Mouse (Mus musculus) adrenal gland, adult 8-10 months (tissue): ENCODE data around the gene Slc25a41. TPM values are rescaled to one million over a fixed set of nuclear protein-coding genes. Genes with fewer than 3 reads are reported as not detected.

Experiments
- DNase-seq: peaks from one replicate; pipeline ENCODE4 v3.0.0; 2022
- total RNA-seq, 4 experiments: library from RNA; stranded (reverse); gene quantifications; 2 replicates each; pipeline ENCODE4 v1.2.4; 2022

Gene Slc25a41
- total RNA-seq, 4 experiments from 2014 or later: 0.38 TPM; not detected in 3

- peak; percentile 94 for DNase-seq
Measured at GRCm38 (mm10) chr17:56990115-56990746, 51.2 kb downstream of the Slc25a41 start, which contains the start of gene Clpp. Gene Clpp, plus strand, starts transcription at chr17:56990305.

GRCm38 (mm10) chr17:56989467-56990114, 51.9 kb downstream of the Slc25a41 start:
- no peak for DNase-seq

GRCm38 (mm10) chr17:56988921-56989430, 52.5 kb downstream of the Slc25a41 start:
- DNase-seq: no peak

- DNase-seq: no peak
Measured at GRCm38 (mm10) chr17:56988441-56988840, 53.0 kb downstream of the Slc25a41 start.

- DNase-seq: no peak
Measured at GRCm38 (mm10) chr17:56986105-56986805, 55.2 kb downstream of the Slc25a41 start.

GRCm38 (mm10) chr17:56985656-56986055, 55.8 kb downstream of the Slc25a41 start:
- DNase-seq: no peak

- no peak for DNase-seq
Measured at GRCm38 (mm10) chr17:56984886-56985285, 56.6 kb downstream of the Slc25a41 start.

Other genes starting within 250 kb of the Slc25a41 start
- gene Rfx2, start 210.6 kb downstream of the Slc25a41 start, total RNA-seq: 1 to 10 TPM; 5.5 to 9.5 (median 6.8) TPM
- under 1 TPM in 3 of 4 experiments, not detected in 1; 0.22 to 0.40 (median 0.23) TPM for gene Acsbg2, start 167.2 kb downstream of the Slc25a41 start, total RNA-seq
- 1 to 10 TPM in 3 of 4 experiments, under 1 TPM in 1; 0.34 to 1.7 (median 1.3) TPM for gene 1700061G19Rik, start 166.2 kb downstream of the Slc25a41 start, total RNA-seq
- gene Mllt1, start 106.2 kb downstream of the Slc25a41 start, total RNA-seq: 10 to 100 TPM; 29.0 to 38.7 (median 36.0) TPM
- gene Acer1, start 59.5 kb downstream of the Slc25a41 start, total RNA-seq: under 1 TPM in 2 of 4 experiments, not detected in 2; 0.20 to 0.24 TPM
- 100 to 1,000 TPM; 112 to 127 (median 116) TPM for gene Clpp, start 51.3 kb downstream of the Slc25a41 start, total RNA-seq
- gene Alkbh7, start 44.3 kb downstream of the Slc25a41 start, total RNA-seq: 10 to 100 TPM; 69.8 to 87.3 (median 77.2) TPM
- 1 to 10 TPM in 2 of 4 experiments, not detected in 2; 2.1 to 2.8 TPM for gene Pspn, start 41.6 kb downstream of the Slc25a41 start, total RNA-seq
- 10 to 100 TPM; 45.6 to 68.2 (median 54.2) TPM for gene Gtf2f1, start 30.4 kb downstream of the Slc25a41 start, total RNA-seq
- under 1 TPM; 0.29 to 0.80 (median 0.45) TPM for gene Gm17949, start 30.2 kb downstream of the Slc25a41 start, total RNA-seq
- gene Khsrp, start 10.1 kb downstream of the Slc25a41 start, total RNA-seq: 100 to 1,000 TPM in 2 of 4 experiments, 10 to 100 TPM in 2; 92.3 to 122 (median 102) TPM
- 1 to 10 TPM in 3 of 4 experiments, under 1 TPM in 1; 0.70 to 4.4 (median 2.2) TPM for gene Crb3, start 17.5 kb upstream of the Slc25a41 start, total RNA-seq
- gene Slc25a23, start 18.2 kb upstream of the Slc25a41 start, total RNA-seq: 100 to 1,000 TPM in 2 of 4 experiments, 10 to 100 TPM in 2; 66.5 to 128 (median 97.6) TPM
- 1 to 10 TPM; 1.5 to 4.3 (median 2.5) TPM for gene Dennd1c, start 36.9 kb upstream of the Slc25a41 start, total RNA-seq
- 1 to 10 TPM; 4.4 to 6.8 (median 6.6) TPM for gene Tubb4a, start 46.1 kb upstream of the Slc25a41 start, total RNA-seq
- gene Tnfsf9, start 63.7 kb upstream of the Slc25a41 start, total RNA-seq: under 1 TPM in 3 of 4 experiments, not detected in 1; 0.21 to 0.30 (median 0.26) TPM
- not detected for gene Cd70, start 108.1 kb upstream of the Slc25a41 start, total RNA-seq
- under 1 TPM in 2 of 4 experiments, not detected in 2; 0.16 to 0.17 TPM for gene Tnfsf14, start 152.5 kb upstream of the Slc25a41 start, total RNA-seq
- 1,000 to 10,000 TPM in 1 of 4 experiments, 100 to 1,000 TPM in 1, 10 to 100 TPM in 2; 36.4 to 1,135 (median 245) TPM for gene C3, start 186.5 kb upstream of the Slc25a41 start, total RNA-seq
- gene Gpr108, start 206.8 kb upstream of the Slc25a41 start, total RNA-seq: 100 to 1,000 TPM in 3 of 4 experiments, 10 to 100 TPM in 1; 98.6 to 107 (median 102) TPM
- gene Trip10, start 207.8 kb upstream of the Slc25a41 start, total RNA-seq: 10 to 100 TPM; 57.1 to 89.6 (median 72.8) TPM
- gene Vav1, start 237.4 kb upstream of the Slc25a41 start, total RNA-seq: 1 to 10 TPM; 3.0 to 6.2 (median 4.1) TPM